ENCODE assay signal across 10 mouse cellular contexts in genomic region chr13:46420095-46420494, GRCm38 (mm10). TPM values are rescaled to one million over a fixed set of nuclear protein-coding genes. Genes with fewer than 3 reads are reported as not detected.
DNase-seq lines count a peak whose midpoint lies in the region; ATAC-seq and TF ChIP-seq lines count a peak whose summit lies in the region.
"Had no signal": no experiment of that assay in that cellular context is flagged by ENCODE, and none has a peak within 500 bp of the region (broad histone marks: within the 10 kb centered on the region; RNA-seq: fewer than 3 reads in every experiment).

No protein-coding gene starts in this region.

- H3K9ac ChIP-seq in kidney, embryonic 16.5 days (replicated peaks; ENCODE audit: low read length), result no peak overlapping the region
- peak overlapping the region; percentile 47; the same call in 1 of the 2 replicates for H3K9ac ChIP-seq in embryonic facial prominence, embryonic 14.5 days (ENCODE audit: low read depth, low read length)
- H3K9ac ChIP-seq in hindbrain, embryonic 14.5 days, result peak overlapping the region; percentile 87

- peak overlapping the region; percentile 97 for H3K4me2 ChIP-seq in kidney, embryonic 16.5 days (replicated peaks; ENCODE audit: low read depth, low read length)
- H3K4me2 ChIP-seq in embryonic facial prominence, embryonic 14.5 days (ENCODE audit: low read depth, low read length), result peak overlapping the region; percentile 97
- peak overlapping the region; percentile 97 for H3K4me2 ChIP-seq in hindbrain, embryonic 14.5 days (replicated peaks)
- H3K4me2 ChIP-seq in myocyte (ENCODE audit: low read depth), result no peak overlapping the region

- H3K27ac ChIP-seq in kidney, embryonic 16.5 days (ENCODE audit: low read length), result no peak overlapping the region
- H3K27ac ChIP-seq in embryonic facial prominence, embryonic 14.5 days (replicated peaks; ENCODE audit: low read depth, low read length), result no peak overlapping the region; the same call in 1 of the 2 replicates
- H3K27ac ChIP-seq in hindbrain, embryonic 14.5 days, result no peak overlapping the region

- DNase-seq in kidney, postnatal 14 days, result no peak
- no peak for DNase-seq in embryonic facial prominence, embryonic 14.5 days (ENCODE audit: low spot score)
- no peak for DNase-seq in hindbrain, embryonic 14.5 days (ENCODE audit: low spot score)
- no peak for DNase-seq in adipocyte (ENCODE audit: low spot score)
- no peak for DNase-seq in T-cell, adult 2 months (ENCODE audit: low spot score)
- DNase-seq in gastrocnemius, postnatal 14 days, result no peak
- DNase-seq: cerebellum, adult 9-10 months; lung, adult 2 months had no signal

- no peak for TF ChIP-seq POLR2A in myocyte (IDR thresholded peaks at IDR 0.05; ENCODE audit: insufficient read length, low read depth)

- H3K4me1 ChIP-seq in kidney, embryonic 16.5 days (ENCODE audit: insufficient read depth, low read length), result 0 out of 2 replicates have a peak, but pooled peaks cover 11% of the 10 kb centered on the region
- no peaks in the 10 kb centered on the region for H3K4me1 ChIP-seq in embryonic facial prominence, embryonic 14.5 days (ENCODE audit: control insufficient read depth, insufficient read depth, low read length)
- peaks cover 6% of the 10 kb centered on the region; the same call in 1 of the 2 replicates for H3K4me1 ChIP-seq in hindbrain, embryonic 14.5 days (replicated peaks; ENCODE audit: control insufficient read depth, insufficient read depth, low read length)

- peaks cover 6% of the 10 kb centered on the region for H3K27me3 ChIP-seq in kidney, embryonic 16.5 days (ENCODE audit: insufficient read depth, low read length)
- no peaks in the 10 kb centered on the region; the same call in 1 of the 2 replicates for H3K27me3 ChIP-seq in embryonic facial prominence, embryonic 14.5 days (replicated peaks; ENCODE audit: control insufficient read depth, insufficient read depth, low read length)
- H3K27me3 ChIP-seq in hindbrain, embryonic 14.5 days (ENCODE audit: control insufficient read depth, insufficient read depth, low read length), result no peaks in the 10 kb centered on the region
- H3K27me3 ChIP-seq in myocyte (ENCODE audit: control insufficient read depth, insufficient read depth, insufficient read length), result peaks cover 5% of the 10 kb centered on the region

- 15% methylated on average over 3 of the region's 3 CpGs for WGBS in kidney, embryonic 16.5 days
- 21% methylated on average over 3 of the region's 3 CpGs for WGBS in embryonic facial prominence, embryonic 14.5 days
- WGBS in hindbrain, embryonic 14.5 days, result 6% methylated on average over 3 of the region's 3 CpGs

- no peak for ATAC-seq in kidney, embryonic 16.5 days (ENCODE audit: low FRiP score, low TSS enrichment)
- no peak for ATAC-seq in embryonic facial prominence, embryonic 14.5 days (ENCODE audit: low read depth)
- no peak for ATAC-seq in hindbrain, embryonic 14.5 days (ENCODE audit: low FRiP score)

- intact Hi-C loops in gastrocnemius, postnatal 14 days (cut with DNase I; ENCODE audit: low total_unique reads), result no loop called here

- H3K4me3 ChIP-seq in kidney, embryonic 16.5 days (ENCODE audit: low read length), result peak overlapping the region; percentile 71
- peak overlapping the region; percentile 62 for H3K4me3 ChIP-seq in embryonic facial prominence, embryonic 14.5 days (ENCODE audit: low read depth, low read length)
- peak overlapping the region; percentile 66 for H3K4me3 ChIP-seq in hindbrain, embryonic 14.5 days (replicated peaks; ENCODE audit: low read length)
- H3K4me3 ChIP-seq in myocyte, result peak overlapping the region; percentile 38

- H3K79me2 ChIP-seq in myocyte (ENCODE audit: control insufficient read depth, insufficient read depth), result peaks cover 12% of the 10 kb centered on the region

- H3ac ChIP-seq in myocyte (ENCODE audit: control insufficient read depth, insufficient read length), result no peak overlapping the region

- no peaks in the 10 kb centered on the region for H3K9me3 ChIP-seq in kidney, embryonic 16.5 days (ENCODE audit: low read length)
- no peaks in the 10 kb centered on the region for H3K9me3 ChIP-seq in embryonic facial prominence, embryonic 14.5 days (ENCODE audit: control insufficient read depth, low read length)
- no peaks in the 10 kb centered on the region for H3K9me3 ChIP-seq in hindbrain, embryonic 14.5 days (ENCODE audit: control insufficient read depth, low read length)

- no peaks in the 10 kb centered on the region for H3K36me3 ChIP-seq in kidney, embryonic 16.5 days (ENCODE audit: insufficient read depth, low read length)
- H3K36me3 ChIP-seq in embryonic facial prominence, embryonic 14.5 days (ENCODE audit: control insufficient read depth, insufficient read depth, low read length), result no peaks in the 10 kb centered on the region
- H3K36me3 ChIP-seq in hindbrain, embryonic 14.5 days (replicated peaks; ENCODE audit: control insufficient read depth, insufficient read depth), result 0 out of 2 replicates have a peak, but pooled peaks cover 3% of the 10 kb centered on the region
- H3K36me3 ChIP-seq in myocyte (ENCODE audit: control insufficient read depth, insufficient read depth), result peaks cover 4% of the 10 kb centered on the region

TF ChIP-seq in myocyte, 11 proteins besides CTCF, POLR2A, EP300 and RAD21:
- no peak for TF ChIP-seq SRF (IDR thresholded peaks at IDR 0.05; ENCODE audit: control insufficient read depth, insufficient read length, low read depth)
- TF ChIP-seq MYOD1 (IDR thresholded peaks at IDR 0.05; ENCODE audit: control insufficient read depth in 1 of 3, insufficient read length in 2 of 3, low read depth in 2 of 3), result no peak
- no peak for TF ChIP-seq CEBPB (IDR thresholded peaks at IDR 0.05; ENCODE audit: insufficient read depth, poor library complexity, severe bottlenecking)
- TF ChIP-seq TCF12 (IDR thresholded peaks at IDR 0.05; ENCODE audit: insufficient read depth, poor library complexity, severe bottlenecking), result no peak
- TF ChIP-seq E2F4 (IDR thresholded peaks at IDR 0.05; ENCODE audit: insufficient read depth), result no peak
- TF ChIP-seq POLR2AphosphoS2 (IDR thresholded peaks at IDR 0.05; ENCODE audit: insufficient read length, low read depth), result no peak
- TF ChIP-seq TCF3 (IDR thresholded peaks at IDR 0.05; ENCODE audit: insufficient read length, low read depth), result no peak
- no peak for TF ChIP-seq REST (IDR thresholded peaks at IDR 0.05; ENCODE audit: insufficient read depth, insufficient read length)
- no peak for TF ChIP-seq MYOG (IDR thresholded peaks at IDR 0.05; ENCODE audit: control insufficient read depth in 1 of 3, insufficient read depth in 1 of 3, insufficient read length in 2 of 3, low read depth in 2 of 3)
- TF ChIP-seq MAX (IDR thresholded peaks at IDR 0.05; ENCODE audit: low read depth), result no peak
- no peak for TF ChIP-seq USF1 (IDR thresholded peaks at IDR 0.05; ENCODE audit: low read depth)

RNA-seq across cellular contexts. Expression of gene Rbm24, which starts 1.9 kb away (rescaled TPM):
- 1.5 and 1.7 TPM in 2 replicates for polyA plus RNA-seq in kidney, embryonic 16.5 days (2015; fragmentation: Nextera tagmentation; extraction: Ambion mirVana)
- 13.3 and 15.6 TPM in 2 replicates for polyA plus RNA-seq in embryonic facial prominence, embryonic 14.5 days (2014; fragmentation: Nextera tagmentation; extraction: Ambion mirVana)
- 2.7 TPM in 2 replicates for polyA plus RNA-seq in hindbrain, embryonic 14.5 days (2014; fragmentation: Nextera tagmentation; extraction: Ambion mirVana)
- polyA plus RNA-seq in myocyte (2012; fragmentation: generic; extraction: Trizol), result 43.0 TPM
- 100 to 1,000 TPM; 145 to 185 TPM for total RNA-seq in gastrocnemius, postnatal 14 days (2021)
